Mouse (Mus musculus): ENCODE data around the gene Kri1. TPM values are rescaled to one million over a fixed set of nuclear protein-coding genes. Genes with fewer than 3 reads are reported as not detected.

Gene Kri1
- total RNA-seq, 2 experiments from 2014 or later: 10.6 to 17.2 TPM

Other genes starting within 250 kb of the Kri1 start
- gene Zglp1, start 220.9 kb downstream of the Kri1 start, total RNA-seq (2021): not detected
- gene Gm49373, start 214.9 kb downstream of the Kri1 start, total RNA-seq (2021): under 1 TPM; 0.30 to 0.33 TPM
- 10 to 100 TPM; 39.1 to 48.3 TPM for gene Fdx1l, start 214.4 kb downstream of the Kri1 start, total RNA-seq (2021)
- under 1 TPM; 0.27 to 0.31 TPM for gene Gm38431, start 196.0 kb downstream of the Kri1 start, total RNA-seq (2021)
- 10 to 100 TPM; 22.5 to 23.9 TPM for gene Raver1, start 196.0 kb downstream of the Kri1 start, total RNA-seq (2021)
- 10 to 100 TPM in 1 of 2 experiments, 1 to 10 TPM in 1; 8.0 to 10.3 TPM for gene Tyk2, start 156.7 kb downstream of the Kri1 start, total RNA-seq (2021)
- gene Cdc37, start 138.0 kb downstream of the Kri1 start, total RNA-seq (2021): 100 to 1,000 TPM; 160 to 168 TPM
- gene Pde4a, start 122.3 kb downstream of the Kri1 start, total RNA-seq (2021): 10 to 100 TPM; 52.5 to 59.1 TPM
- 10 to 100 TPM; 43.1 to 44.5 TPM for gene Keap1, start 48.6 kb downstream of the Kri1 start, total RNA-seq (2021)
- gene S1pr5, start 39.5 kb downstream of the Kri1 start, total RNA-seq (2021): 1 to 10 TPM in 1 of 2 experiments, under 1 TPM in 1; 0.89 to 1.5 TPM
- 100 to 1,000 TPM in 1 of 2 experiments, 10 to 100 TPM in 1; 82.0 to 101 TPM for gene Atg4d, start 22.7 kb downstream of the Kri1 start, total RNA-seq (2021)
- 10 to 100 TPM; 14.3 to 15.9 TPM for gene Cdkn2d, start 3.4 kb upstream of the Kri1 start, total RNA-seq (2021)
- not detected for gene Ap1m2, start 24.4 kb upstream of the Kri1 start, total RNA-seq (2021)
- 10 to 100 TPM; 74.0 to 81.4 TPM for gene Slc44a2, start 32.7 kb upstream of the Kri1 start, total RNA-seq (2021)
- gene Ilf3, start 79.9 kb upstream of the Kri1 start, total RNA-seq (2021): 10 to 100 TPM; 25.2 to 28.5 TPM
- 10 to 100 TPM in 1 of 2 experiments, 1 to 10 TPM in 1; 7.7 to 11.3 TPM for gene Qtrt1, start 123.9 kb upstream of the Kri1 start, total RNA-seq (2021)
- 10 to 100 TPM; 58.1 to 65.1 TPM for gene Dnm2, start 136.9 kb upstream of the Kri1 start, total RNA-seq (2021)
- gene Tmed1, start 222.3 kb upstream of the Kri1 start, total RNA-seq (2021): 10 to 100 TPM; 45.3 to 50.9 TPM
- 1 to 10 TPM; 1.2 to 2.9 TPM for gene AB124611, start 238.2 kb upstream of the Kri1 start, total RNA-seq (2021)